Mouse (Mus musculus) 3T3-L1 (cell line): ENCODE results near the gene Clmp.

ENCODE experiments used
- DNase-seq: peaks from one replicate; pipeline ENCODE4 v3.0.0-alpha.2; 2015; ENCODE audit warnings: low read depth, low spot score

Gene Clmp

GRCm38 (mm10) chr9:40690511-40690910 lies 4.7 kb downstream of the Clmp start:
- no peak for DNase-seq

GRCm38 (mm10) chr9:40693026-40693425 lies 7.3 kb downstream of the Clmp start:
- DNase-seq: no peak

GRCm38 (mm10) chr9:40693768-40694167 lies 8.0 kb downstream of the Clmp start:
- peak; percentile 43 for DNase-seq

- DNase-seq: no peak
Observed at GRCm38 (mm10) chr9:40694284-40694683, 8.5 kb downstream of the Clmp start.

GRCm38 (mm10) chr9:40696086-40696485 lies 10.3 kb downstream of the Clmp start:
- no peak for DNase-seq

GRCm38 (mm10) chr9:40699194-40699593 lies 13.4 kb downstream of the Clmp start:
- DNase-seq: no peak

GRCm38 (mm10) chr9:40700253-40700652 lies 14.5 kb downstream of the Clmp start:
- no peak for DNase-seq

- DNase-seq: no peak
Observed at GRCm38 (mm10) chr9:40704364-40705276, 18.9 kb downstream of the Clmp start.

GRCm38 (mm10) chr9:40708448-40709140 lies 22.8 kb downstream of the Clmp start:
- no peak for DNase-seq

GRCm38 (mm10) chr9:40709141-40709537 lies 23.4 kb downstream of the Clmp start:
- no peak for DNase-seq

GRCm38 (mm10) chr9:40709587-40709986 lies 23.8 kb downstream of the Clmp start:
- DNase-seq: no peak

GRCm38 (mm10) chr9:40709991-40710390 lies 24.2 kb downstream of the Clmp start:
- DNase-seq: no peak

- DNase-seq: no peak
Observed at GRCm38 (mm10) chr9:40711654-40712053, 25.9 kb downstream of the Clmp start.

GRCm38 (mm10) chr9:40717182-40717874 lies 31.6 kb downstream of the Clmp start:
- DNase-seq: no peak

- peak; percentile 20 for DNase-seq
Observed at GRCm38 (mm10) chr9:40717875-40718185, 32.1 kb downstream of the Clmp start.

- DNase-seq: no peak
Observed at GRCm38 (mm10) chr9:40720881-40721280, 35.1 kb downstream of the Clmp start.

- DNase-seq: no peak
Observed at GRCm38 (mm10) chr9:40723311-40723772, 37.6 kb downstream of the Clmp start.

GRCm38 (mm10) chr9:40724978-40725377 lies 39.2 kb downstream of the Clmp start:
- no peak for DNase-seq

GRCm38 (mm10) chr9:40727140-40727823 lies 41.5 kb downstream of the Clmp start:
- no peak for DNase-seq

- no peak for DNase-seq
Observed at GRCm38 (mm10) chr9:40727824-40728495, 42.2 kb downstream of the Clmp start.

GRCm38 (mm10) chr9:40730302-40730700 lies 44.5 kb downstream of the Clmp start:
- DNase-seq: no peak
